Mouse (Mus musculus): ENCODE measurements around the gene Lrp2.

Gene Lrp2

GRCm38 (mm10) chr2:69578206-69578605 lies 7.7 kb downstream of the Lrp2 start:
- no peak for TF ChIP-seq POU5F1 (IDR thresholded peaks at IDR 0.05; ENCODE audit: borderline replicate concordance, low read length)
- no peak for TF ChIP-seq NANOG (IDR thresholded peaks at IDR 0.05; ENCODE audit: borderline replicate concordance, low read length)
- peaks cover 66% of the 10 kb centered on the region for H3K4me1 ChIP-seq (replicated peaks; ENCODE audit: low read depth, low read length)
- no peaks in the 10 kb centered on the region for H3K9me3 ChIP-seq (ENCODE audit: low read length)
- H3K36me3 ChIP-seq (ENCODE audit: insufficient read depth, low read length), result no peaks in the 10 kb centered on the region
- H3K27me3 ChIP-seq (ENCODE audit: insufficient read depth, low read length), result no peaks in the 10 kb centered on the region; the same call in 1 of the 2 replicates
- H3K4me3 ChIP-seq (replicated peaks; ENCODE audit: low read length), result no peak overlapping the region

- Histone ChIP-seq H3K27me3 (ENCODE audit: insufficient read depth, low read length) (no peaks in the 10 kb centered on the region), H3K9me3 (ENCODE audit: low read length) (no peaks in the 10 kb centered on the region), H3K36me3 (ENCODE audit: insufficient read depth, low read length) (no peaks in the 10 kb centered on the region), H3K4me1 (replicated peaks; ENCODE audit: low read depth, low read length) (peaks cover 59% of the 10 kb centered on the region), H3K4me3 (replicated peaks; ENCODE audit: low read length) (no peak overlapping the region)
- no peak for TF ChIP-seq CTCF (conservative IDR thresholded peaks at IDR 0.05; ENCODE audit: low read length)
- no peak for TF ChIP-seq NANOG (IDR thresholded peaks at IDR 0.05; ENCODE audit: borderline replicate concordance, low read length)
- no peak for TF ChIP-seq POU5F1 (IDR thresholded peaks at IDR 0.05; ENCODE audit: borderline replicate concordance, low read length)
These were observed 9.3 kb downstream of the Lrp2 start for GRCm38 (mm10) chr2:69576531-69576930.

GRCm38 (mm10) chr2:69574934-69575333 lies 10.9 kb downstream of the Lrp2 start:
- Histone ChIP-seq H3K4me3 (replicated peaks; ENCODE audit: low read length) (no peak overlapping the region), H3K36me3 (ENCODE audit: insufficient read depth, low read length) (no peaks in the 10 kb centered on the region), H3K27me3 (ENCODE audit: insufficient read depth, low read length) (no peaks in the 10 kb centered on the region), H3K4me1 (replicated peaks; ENCODE audit: low read depth, low read length) (peaks cover 60% of the 10 kb centered on the region), H3K9me3 (ENCODE audit: low read length) (no peaks in the 10 kb centered on the region)
- TF ChIP-seq CTCF (conservative IDR thresholded peaks at IDR 0.05; ENCODE audit: low read length), result no peak
- no peak for TF ChIP-seq POU5F1 (IDR thresholded peaks at IDR 0.05; ENCODE audit: borderline replicate concordance, low read length)
- no peak for TF ChIP-seq NANOG (IDR thresholded peaks at IDR 0.05; ENCODE audit: borderline replicate concordance, low read length)

- H3K36me3 ChIP-seq (ENCODE audit: insufficient read depth, low read length), result no peaks in the 10 kb centered on the region
- H3K4me1 ChIP-seq (replicated peaks; ENCODE audit: low read depth, low read length), result peaks cover 61% of the 10 kb centered on the region
- H3K27me3 ChIP-seq (ENCODE audit: insufficient read depth, low read length), result no peaks in the 10 kb centered on the region
- H3K9me3 ChIP-seq (ENCODE audit: low read length), result no peaks in the 10 kb centered on the region
- H3K4me3 ChIP-seq (replicated peaks; ENCODE audit: low read length), result no peak overlapping the region
- TF ChIP-seq POU5F1 (IDR thresholded peaks at IDR 0.05; ENCODE audit: borderline replicate concordance, low read length), result no peak
- TF ChIP-seq NANOG (IDR thresholded peaks at IDR 0.05; ENCODE audit: borderline replicate concordance, low read length), result no peak
- TF ChIP-seq CTCF (conservative IDR thresholded peaks at IDR 0.05; ENCODE audit: low read length), result no peak
These were observed 11.6 kb downstream of the Lrp2 start for GRCm38 (mm10) chr2:69574261-69574660.

GRCm38 (mm10) chr2:69573733-69574054 lies 12.2 kb downstream of the Lrp2 start:
- Histone ChIP-seq H3K36me3 (ENCODE audit: insufficient read depth, low read length) (no peaks in the 10 kb centered on the region), H3K4me1 (replicated peaks; ENCODE audit: low read depth, low read length) (peaks cover 65% of the 10 kb centered on the region), H3K9me3 (ENCODE audit: low read length) (no peaks in the 10 kb centered on the region), H3K4me3 (replicated peaks; ENCODE audit: low read length) (no peak overlapping the region), H3K27me3 (ENCODE audit: insufficient read depth, low read length) (no peaks in the 10 kb centered on the region)
- no peak for TF ChIP-seq CTCF (conservative IDR thresholded peaks at IDR 0.05; ENCODE audit: low read length)
- no peak for TF ChIP-seq POU5F1 (IDR thresholded peaks at IDR 0.05; ENCODE audit: borderline replicate concordance, low read length)
- TF ChIP-seq NANOG (IDR thresholded peaks at IDR 0.05; ENCODE audit: borderline replicate concordance, low read length), result no peak

- Histone ChIP-seq H3K4me3 (replicated peaks; ENCODE audit: low read length) (no peak overlapping the region), H3K27me3 (ENCODE audit: insufficient read depth, low read length) (no peaks in the 10 kb centered on the region), H3K36me3 (ENCODE audit: insufficient read depth, low read length) (no peaks in the 10 kb centered on the region), H3K9me3 (ENCODE audit: low read length) (no peaks in the 10 kb centered on the region), H3K4me1 (replicated peaks; ENCODE audit: low read depth, low read length) (peaks cover 64% of the 10 kb centered on the region)
- TF ChIP-seq NANOG (IDR thresholded peaks at IDR 0.05; ENCODE audit: borderline replicate concordance, low read length) (no peak), CTCF (conservative IDR thresholded peaks at IDR 0.05; ENCODE audit: low read length) (no peak)
These were observed 12.7 kb downstream of the Lrp2 start for GRCm38 (mm10) chr2:69573038-69573732.

- Histone ChIP-seq H3K36me3 (ENCODE audit: insufficient read depth, low read length) (no peaks in the 10 kb centered on the region), H3K4me3 (replicated peaks; ENCODE audit: low read length) (no peak overlapping the region), H3K4me1 (replicated peaks; ENCODE audit: low read depth, low read length) (peaks cover 46% of the 10 kb centered on the region), H3K27me3 (ENCODE audit: insufficient read depth, low read length) (no peaks in the 10 kb centered on the region), H3K9me3 (ENCODE audit: low read length) (no peaks in the 10 kb centered on the region)
- TF ChIP-seq CTCF (conservative IDR thresholded peaks at IDR 0.05; ENCODE audit: low read length) (no peak), NANOG (IDR thresholded peaks at IDR 0.05; ENCODE audit: borderline replicate concordance, low read length) (no peak), POU5F1 (IDR thresholded peaks at IDR 0.05; ENCODE audit: borderline replicate concordance, low read length) (no peak)
These were observed 15.3 kb downstream of the Lrp2 start for GRCm38 (mm10) chr2:69570556-69570955.

GRCm38 (mm10) chr2:69566281-69566680 lies 19.6 kb downstream of the Lrp2 start:
- TF ChIP-seq CTCF (conservative IDR thresholded peaks at IDR 0.05; ENCODE audit: low read length) (no peak), NANOG (IDR thresholded peaks at IDR 0.05; ENCODE audit: borderline replicate concordance, low read length) (no peak), POU5F1 (IDR thresholded peaks at IDR 0.05; ENCODE audit: borderline replicate concordance, low read length) (no peak)
- no peaks in the 10 kb centered on the region for H3K9me3 ChIP-seq (ENCODE audit: low read length)
- H3K4me1 ChIP-seq (replicated peaks; ENCODE audit: low read depth, low read length), result peaks cover 18% of the 10 kb centered on the region; the same call in 1 of the 2 replicates

GRCm38 (mm10) chr2:69563492-69563891 lies 22.4 kb downstream of the Lrp2 start:
- H3K4me1 ChIP-seq (replicated peaks; ENCODE audit: low read depth, low read length), result peaks cover 18% of the 10 kb centered on the region; the same call in 1 of the 2 replicates
- TF ChIP-seq NANOG (IDR thresholded peaks at IDR 0.05; ENCODE audit: borderline replicate concordance, low read length), result no peak
- no peaks in the 10 kb centered on the region for H3K9me3 ChIP-seq (ENCODE audit: low read length)
- no peaks in the 10 kb centered on the region for H3K36me3 ChIP-seq (ENCODE audit: insufficient read depth, low read length)
- no peaks in the 10 kb centered on the region; the same call in 1 of the 2 replicates for H3K27me3 ChIP-seq (ENCODE audit: insufficient read depth, low read length)
- no peak overlapping the region for H3K4me3 ChIP-seq (replicated peaks; ENCODE audit: low read length)

More at GRCm38 (mm10) chr2:69566281-69566680, 19.6 kb downstream of the Lrp2 start:
- Histone ChIP-seq H3K27me3 (ENCODE audit: insufficient read depth, low read length) (no peaks in the 10 kb centered on the region), H3K36me3 (ENCODE audit: insufficient read depth, low read length) (no peaks in the 10 kb centered on the region), H3K4me3 (replicated peaks; ENCODE audit: low read length) (no peak overlapping the region)
